Mouse (Mus musculus) adrenal gland, adult (tissue): ENCODE measurements around the gene Reps2.
A peak's percentile ranks its signal among the peaks of the same experiment; 100 is the strongest.

Source experiments
- DNase-seq, 2 experiments: peaks; one replicate each; pipeline ENCODE4 v3.0.0; 2022 to 2023; ENCODE audit warnings: low spot score in 1 of 2; ENCODE audit not compliant: inconsistent age in 2 of 2

Gene Reps2

GRCm38 (mm10) chrX:162500962-162501361 lies 142.5 kb downstream of the Reps2 start:
- no peak for DNase-seq

GRCm38 (mm10) chrX:162496485-162496884 lies 147.0 kb downstream of the Reps2 start:
- DNase-seq: no peak

GRCm38 (mm10) chrX:162488630-162489029 lies 154.8 kb downstream of the Reps2 start:
- no peak for DNase-seq

- DNase-seq: no peak
These were observed 155.7 kb downstream of the Reps2 start for GRCm38 (mm10) chrX:162487734-162488133.

GRCm38 (mm10) chrX:162470213-162470612 lies 173.2 kb downstream of the Reps2 start:
- no peak for DNase-seq

GRCm38 (mm10) chrX:162462156-162462555 lies 181.3 kb downstream of the Reps2 start:
- DNase-seq: no peak

GRCm38 (mm10) chrX:162456445-162456844 lies 187.0 kb downstream of the Reps2 start:
- no peak for DNase-seq

GRCm38 (mm10) chrX:162455364-162455763 lies 188.1 kb downstream of the Reps2 start:
- no peak for DNase-seq

GRCm38 (mm10) chrX:162453821-162454402 lies 189.5 kb downstream of the Reps2 start:
- DNase-seq: no peak

- DNase-seq: no peak
These were observed 190.8 kb downstream of the Reps2 start for GRCm38 (mm10) chrX:162452642-162453041.

GRCm38 (mm10) chrX:162447974-162448373 lies 195.5 kb downstream of the Reps2 start:
- no peak for DNase-seq

GRCm38 (mm10) chrX:162446678-162447318 lies 196.7 kb downstream of the Reps2 start:
- DNase-seq: no peak

GRCm38 (mm10) chrX:162443387-162443786 lies 200.1 kb downstream of the Reps2 start:
- no peak for DNase-seq

GRCm38 (mm10) chrX:162442970-162443369 lies 200.5 kb downstream of the Reps2 start:
- DNase-seq: no peak

- DNase-seq: no peak
These were observed 210.5 kb downstream of the Reps2 start for GRCm38 (mm10) chrX:162432776-162433543.

- DNase-seq: no peak
These were observed 215.8 kb downstream of the Reps2 start for GRCm38 (mm10) chrX:162427698-162428097.

- DNase-seq: no peak
These were observed 224.0 kb downstream of the Reps2 start for GRCm38 (mm10) chrX:162419431-162419830.

- DNase-seq: no peak
These were observed 230.3 kb downstream of the Reps2 start for GRCm38 (mm10) chrX:162413124-162413523.

- no peak for DNase-seq
These were observed 236.2 kb downstream of the Reps2 start for GRCm38 (mm10) chrX:162407291-162407690.

GRCm38 (mm10) chrX:162402487-162402886 lies 241.0 kb downstream of the Reps2 start:
- no peak for DNase-seq

GRCm38 (mm10) chrX:162380730-162381129 lies 262.7 kb downstream of the Reps2 start:
- DNase-seq: no peak

GRCm38 (mm10) chrX:162363206-162363605 lies 280.2 kb downstream of the Reps2 start:
- DNase-seq: peak; percentile 5 to 43
